Mouse (Mus musculus): ENCODE results near the gene Epb41l1. TPM values are rescaled to one million over a fixed set of nuclear protein-coding genes. Genes with fewer than 3 reads are reported as not detected.

Gene Epb41l1
- polyA plus RNA-seq, 1 experiment from 2014 or later = 1.5 TPM

DNA sequence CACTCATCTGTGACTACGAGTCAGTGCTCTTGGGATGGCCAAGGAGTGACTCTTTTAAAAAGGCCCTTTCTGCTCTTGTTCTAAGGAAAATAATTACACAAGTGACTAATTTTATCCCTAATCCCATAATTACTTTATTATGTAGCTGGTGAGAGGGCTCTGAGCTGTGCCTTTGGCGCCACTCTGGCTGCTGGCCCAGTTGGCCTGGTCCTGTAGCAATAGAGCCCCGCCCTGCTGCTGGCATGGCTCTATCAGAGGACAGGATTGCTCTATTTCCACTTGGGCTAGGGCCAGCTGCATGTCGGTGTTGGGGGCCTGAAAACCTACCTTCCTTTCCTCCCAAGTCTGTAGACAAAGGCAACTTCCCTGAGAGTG lies 36.6 kb downstream of the Epb41l1 start:
- H3K36me3 ChIP-seq (ENCODE audit: control insufficient read depth, insufficient read depth, low read length) = no peaks in the 10 kb centered on the region
- no peak for ATAC-seq (replicated peaks; ENCODE audit: low FRiP score)
- H3K27me3 ChIP-seq (replicated peaks; ENCODE audit: control insufficient read depth, insufficient read depth, low read length) = no peaks in the 10 kb centered on the region
- no peak overlapping the region for H3K9ac ChIP-seq (ENCODE audit: low read depth, low read length)
- no peak overlapping the region for H3K4me3 ChIP-seq (ENCODE audit: low read depth, low read length)
- no peaks in the 10 kb centered on the region for H3K9me3 ChIP-seq (ENCODE audit: control insufficient read depth, low read length)
- no peak overlapping the region for H3K4me2 ChIP-seq
- no peak overlapping the region for H3K27ac ChIP-seq (ENCODE audit: low read depth, low read length)
- no peak for DNase-seq (ENCODE audit: low spot score)
- no peaks in the 10 kb centered on the region for H3K4me1 ChIP-seq (replicated peaks; ENCODE audit: control insufficient read depth, insufficient read depth, low read length)
- 66% methylated on average over 4 of the region's 4 CpGs for WGBS

DNA sequence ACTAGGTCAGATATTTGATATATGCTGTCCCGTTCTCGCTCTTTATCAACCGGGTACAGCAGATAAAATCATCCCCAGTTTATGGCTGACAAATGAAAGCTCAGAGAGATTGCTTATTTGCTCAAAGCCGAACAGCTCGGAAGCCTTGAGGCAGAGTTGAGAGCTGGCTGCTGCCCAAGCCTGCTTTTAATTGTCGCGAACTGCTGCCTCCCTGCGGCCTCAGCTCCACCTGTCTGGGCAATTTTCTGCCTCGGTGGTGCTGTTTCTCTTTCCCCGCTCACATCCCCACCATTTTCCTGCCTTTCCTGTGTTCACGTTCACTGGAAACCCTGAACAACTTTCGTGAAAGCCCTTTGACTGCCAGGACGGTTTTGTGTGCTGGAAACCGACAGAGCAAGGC lies 39.8 kb downstream of the Epb41l1 start:
- Histone ChIP-seq H3K4me1 (replicated peaks; ENCODE audit: control insufficient read depth, insufficient read depth, low read length) (no peaks in the 10 kb centered on the region), H3K9me3 (ENCODE audit: control insufficient read depth, low read length) (no peaks in the 10 kb centered on the region), H3K4me2 (no peak overlapping the region), H3K4me3 (ENCODE audit: low read depth, low read length) (no peak overlapping the region), H3K36me3 (ENCODE audit: control insufficient read depth, insufficient read depth, low read length) (no peaks in the 10 kb centered on the region), H3K9ac (ENCODE audit: low read depth, low read length) (no peak overlapping the region), H3K27me3 (replicated peaks; ENCODE audit: control insufficient read depth, insufficient read depth, low read length) (no peaks in the 10 kb centered on the region), H3K27ac (ENCODE audit: low read depth, low read length) (no peak overlapping the region)
- WGBS = 39% methylated on average over 14 of the region's 14 CpGs
- no peak for ATAC-seq (replicated peaks; ENCODE audit: low FRiP score)
- DNase-seq (ENCODE audit: low spot score) = no peak

DNA sequence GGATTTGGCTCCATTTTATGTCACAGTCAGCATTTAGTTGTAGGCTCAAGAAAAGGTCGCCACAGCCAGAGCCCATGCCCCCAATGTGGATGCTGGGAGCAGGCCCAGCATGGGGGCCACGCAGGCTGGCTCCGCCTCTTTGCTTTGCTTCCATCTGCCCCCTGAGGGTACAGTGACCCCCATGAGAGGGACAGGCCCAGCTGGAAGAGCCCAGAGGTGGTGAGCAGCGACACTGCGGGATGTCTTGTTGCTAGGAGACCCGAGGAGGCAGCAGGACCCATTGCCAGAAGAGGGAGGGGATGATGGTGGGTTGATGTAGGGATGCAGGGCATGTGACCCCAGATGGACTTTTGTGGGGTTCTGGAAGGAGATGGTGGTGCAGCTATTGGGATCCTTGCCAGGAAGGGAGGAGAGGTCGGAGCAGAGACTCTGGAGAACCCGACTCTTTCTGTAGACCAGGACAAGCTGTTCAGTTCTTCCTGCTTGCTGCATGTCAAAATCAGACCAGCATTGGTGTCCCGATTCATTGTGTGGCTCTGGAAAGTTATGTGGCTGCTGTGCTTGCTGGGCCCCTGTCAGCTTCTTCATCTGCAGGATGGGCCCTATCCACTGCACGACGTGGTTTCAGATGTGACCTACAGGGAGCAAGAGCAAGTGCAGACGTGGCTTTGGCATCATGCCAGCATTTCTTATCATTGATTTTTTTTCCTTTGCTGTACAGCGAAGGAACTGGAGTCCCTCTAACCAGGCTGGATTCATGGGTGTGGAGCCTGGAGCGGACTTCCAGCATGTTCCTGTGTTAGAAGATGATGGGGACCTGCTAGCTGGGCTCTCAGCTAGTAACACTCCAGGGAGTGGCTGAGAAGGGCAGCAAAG lies 41.7 kb downstream of the Epb41l1 start:
- Histone ChIP-seq H3K27ac (ENCODE audit: low read depth, low read length) (no peak overlapping the region), H3K9ac (ENCODE audit: low read depth, low read length) (no peak overlapping the region), H3K9me3 (ENCODE audit: control insufficient read depth, low read length) (no peaks in the 10 kb centered on the region), H3K36me3 (ENCODE audit: control insufficient read depth, insufficient read depth, low read length) (no peaks in the 10 kb centered on the region), H3K4me1 (replicated peaks; ENCODE audit: control insufficient read depth, insufficient read depth, low read length) (no peaks in the 10 kb centered on the region), H3K27me3 (replicated peaks; ENCODE audit: control insufficient read depth, insufficient read depth, low read length) (no peaks in the 10 kb centered on the region), H3K4me2 (no peak overlapping the region), H3K4me3 (ENCODE audit: low read depth, low read length) (no peak overlapping the region)
- WGBS = 61% methylated on average over 14 of the region's 14 CpGs
- ATAC-seq (replicated peaks; ENCODE audit: low FRiP score) (no peak), DNase-seq (ENCODE audit: low spot score) (no peak)

DNA sequence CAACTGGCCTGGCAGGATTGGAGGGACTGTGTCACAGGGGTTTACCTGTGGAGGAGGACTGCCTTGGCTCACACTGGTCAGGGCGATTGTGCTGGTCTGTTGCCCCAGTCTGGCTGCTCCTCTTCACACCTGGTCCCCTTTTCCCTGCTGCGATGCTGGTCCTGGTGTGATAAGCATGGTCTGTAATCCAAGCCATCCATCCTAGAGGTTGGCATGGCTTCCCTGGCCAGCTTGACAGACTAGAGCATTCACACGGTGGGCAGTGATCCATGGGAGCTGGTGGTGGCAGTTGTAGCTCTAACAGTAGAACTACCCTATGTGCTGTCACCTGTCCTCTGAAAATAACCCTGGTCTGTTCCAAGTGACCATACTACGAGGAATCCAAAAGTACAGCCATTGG lies 43.7 kb downstream of the Epb41l1 start:
- no peak overlapping the region for H3K27ac ChIP-seq (ENCODE audit: low read depth, low read length)
- no peak overlapping the region for H3K4me3 ChIP-seq (ENCODE audit: low read depth, low read length)
- H3K27me3 ChIP-seq (replicated peaks; ENCODE audit: control insufficient read depth, insufficient read depth, low read length) = no peaks in the 10 kb centered on the region
- H3K4me2 ChIP-seq = no peak overlapping the region
- no peaks in the 10 kb centered on the region for H3K4me1 ChIP-seq (replicated peaks; ENCODE audit: control insufficient read depth, insufficient read depth, low read length)
- no peak for DNase-seq (ENCODE audit: low spot score)
- 82% methylated on average over 4 of the region's 4 CpGs for WGBS
- no peak for ATAC-seq (replicated peaks; ENCODE audit: low FRiP score)
- H3K9me3 ChIP-seq (ENCODE audit: control insufficient read depth, low read length) = no peaks in the 10 kb centered on the region
- H3K9ac ChIP-seq (ENCODE audit: low read depth, low read length) = no peak overlapping the region
- no peaks in the 10 kb centered on the region for H3K36me3 ChIP-seq (ENCODE audit: control insufficient read depth, insufficient read depth, low read length)

DNA sequence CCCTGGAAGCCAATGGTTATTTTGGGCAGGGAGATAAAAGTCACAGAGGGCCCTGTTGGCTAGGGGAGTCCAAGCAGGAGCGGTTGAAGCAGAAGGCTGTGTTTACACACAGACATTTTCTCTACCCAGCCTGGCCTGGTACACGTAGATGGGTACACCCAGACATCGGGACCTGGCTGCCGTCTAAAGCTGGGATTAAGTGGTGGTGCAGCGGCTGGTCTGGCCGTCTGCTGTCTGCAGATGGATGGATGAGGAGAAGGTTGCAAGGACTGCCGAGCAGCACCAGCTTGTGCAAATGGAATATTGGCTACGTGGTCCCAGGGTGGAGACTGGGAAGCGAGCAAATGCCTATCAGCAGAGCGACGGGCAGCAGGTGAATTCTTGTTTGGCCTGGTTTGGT lies 46.8 kb downstream of the Epb41l1 start:
- Histone ChIP-seq H3K4me2 (no peak overlapping the region), H3K27ac (ENCODE audit: low read depth, low read length) (no peak overlapping the region), H3K27me3 (replicated peaks; ENCODE audit: control insufficient read depth, insufficient read depth, low read length) (no peaks in the 10 kb centered on the region), H3K4me3 (ENCODE audit: low read depth, low read length) (no peak overlapping the region), H3K9me3 (ENCODE audit: control insufficient read depth, low read length) (no peaks in the 10 kb centered on the region), H3K9ac (ENCODE audit: low read depth, low read length) (no peak overlapping the region), H3K36me3 (ENCODE audit: control insufficient read depth, insufficient read depth, low read length) (no peaks in the 10 kb centered on the region), H3K4me1 (replicated peaks; ENCODE audit: control insufficient read depth, insufficient read depth, low read length) (no peaks in the 10 kb centered on the region)
- whole genome bisulfite sequencing = 83% methylated on average over 11 of the region's 11 CpGs
- no peak for DNase-seq (ENCODE audit: low spot score)
- no peak for ATAC-seq (replicated peaks; ENCODE audit: low FRiP score)

DNA sequence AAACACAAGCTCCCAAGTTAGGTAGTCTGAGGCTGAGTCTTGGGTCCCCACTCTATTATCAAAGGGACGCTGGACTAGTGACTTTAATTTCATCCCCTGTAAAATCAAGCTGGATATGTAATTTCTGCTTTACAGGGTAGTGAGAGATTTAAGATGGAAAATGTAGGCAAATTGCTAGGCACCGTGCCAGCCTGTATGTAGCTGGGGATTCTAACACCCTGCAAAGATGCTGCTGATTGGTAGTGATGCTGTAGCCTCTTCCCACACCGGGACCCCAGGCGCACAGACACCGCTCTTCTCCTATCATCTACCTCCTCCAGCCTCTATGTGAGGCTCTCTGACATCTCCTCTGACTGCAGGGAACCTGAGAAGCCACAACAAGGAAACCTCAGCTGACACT lies 48.2 kb downstream of the Epb41l1 start:
- H3K9ac ChIP-seq (ENCODE audit: low read depth, low read length) = no peak overlapping the region
- no peak overlapping the region for H3K4me2 ChIP-seq
- 87% methylated on average over 5 of the region's 5 CpGs for WGBS
- no peak overlapping the region for H3K4me3 ChIP-seq (ENCODE audit: low read depth, low read length)
- no peaks in the 10 kb centered on the region for H3K27me3 ChIP-seq (replicated peaks; ENCODE audit: control insufficient read depth, insufficient read depth, low read length)
- H3K4me1 ChIP-seq (replicated peaks; ENCODE audit: control insufficient read depth, insufficient read depth, low read length) = 0 out of 2 replicates have a peak, but pooled peaks cover 3% of the 10 kb centered on the region
- ATAC-seq (replicated peaks; ENCODE audit: low FRiP score) (no peak), DNase-seq (ENCODE audit: low spot score) (no peak)
- no peaks in the 10 kb centered on the region for H3K9me3 ChIP-seq (ENCODE audit: control insufficient read depth, low read length)
- H3K27ac ChIP-seq (ENCODE audit: low read depth, low read length) = no peak overlapping the region
- no peaks in the 10 kb centered on the region for H3K36me3 ChIP-seq (ENCODE audit: control insufficient read depth, insufficient read depth, low read length)

DNA sequence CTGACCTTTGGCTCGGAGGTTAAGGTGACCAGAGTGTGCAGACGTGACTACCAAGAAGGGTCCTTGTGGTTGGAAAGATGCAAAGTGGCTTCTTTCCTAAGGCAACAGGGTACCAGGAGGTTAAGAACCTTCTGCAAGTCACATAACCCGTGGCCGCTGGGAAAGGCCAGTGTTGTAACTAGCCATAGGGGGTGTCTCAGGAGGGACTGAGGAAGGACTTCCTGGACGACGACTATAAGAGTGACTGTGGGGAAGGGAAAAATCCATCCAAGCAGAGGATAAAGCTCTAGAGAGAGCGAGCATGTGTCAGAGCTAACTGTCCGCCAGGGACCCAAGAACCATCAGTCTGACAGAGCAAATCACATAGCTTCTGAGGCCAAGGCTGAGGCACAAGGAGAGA lies 48.8 kb downstream of the Epb41l1 start:
- no peak overlapping the region for H3K4me2 ChIP-seq
- no peaks in the 10 kb centered on the region for H3K36me3 ChIP-seq (ENCODE audit: control insufficient read depth, insufficient read depth, low read length)
- H3K9me3 ChIP-seq (ENCODE audit: control insufficient read depth, low read length) = no peaks in the 10 kb centered on the region
- H3K4me1 ChIP-seq (replicated peaks; ENCODE audit: control insufficient read depth, insufficient read depth, low read length) = peaks cover 7% of the 10 kb centered on the region
- H3K27me3 ChIP-seq (replicated peaks; ENCODE audit: control insufficient read depth, insufficient read depth, low read length) = no peaks in the 10 kb centered on the region
- DNase-seq (ENCODE audit: low spot score) (no peak), ATAC-seq (replicated peaks; ENCODE audit: low FRiP score) (no peak)
- H3K9ac ChIP-seq (ENCODE audit: low read depth, low read length) = no peak overlapping the region
- 74% methylated on average over 8 of the region's 8 CpGs for WGBS
- H3K27ac ChIP-seq (ENCODE audit: low read depth, low read length) = no peak overlapping the region
- H3K4me3 ChIP-seq (ENCODE audit: low read depth, low read length) = no peak overlapping the region

DNA sequence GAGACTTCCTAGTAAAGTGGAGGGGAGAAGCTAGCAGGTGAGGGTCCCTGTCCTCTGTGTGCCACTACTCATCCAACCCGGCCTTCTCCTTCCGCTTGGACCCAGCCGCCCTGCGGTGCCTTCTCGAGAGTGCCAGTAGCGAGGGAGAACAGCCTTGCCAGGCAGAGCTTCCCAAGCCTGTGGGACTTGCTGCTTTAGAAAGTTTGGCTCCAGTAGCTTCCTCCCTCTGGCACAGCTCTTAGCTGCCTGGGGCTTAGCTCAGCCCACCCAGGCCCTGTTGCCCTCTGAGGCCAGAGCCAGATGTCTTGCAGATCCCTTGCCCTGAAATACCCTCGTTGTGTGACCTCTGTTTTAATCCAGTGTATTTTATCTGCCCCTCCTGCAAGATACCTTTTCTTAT lies 50.2 kb downstream of the Epb41l1 start:
- H3K9ac ChIP-seq (ENCODE audit: low read depth, low read length) = no peak overlapping the region
- peaks cover 18% of the 10 kb centered on the region for H3K4me1 ChIP-seq (replicated peaks; ENCODE audit: control insufficient read depth, insufficient read depth, low read length)
- DNase-seq (ENCODE audit: low spot score) (no peak), ATAC-seq (replicated peaks; ENCODE audit: low FRiP score) (no peak)
- peaks cover 7% of the 10 kb centered on the region for H3K27me3 ChIP-seq (replicated peaks; ENCODE audit: control insufficient read depth, insufficient read depth, low read length)
- H3K36me3 ChIP-seq (ENCODE audit: control insufficient read depth, insufficient read depth, low read length) = no peaks in the 10 kb centered on the region
- no peaks in the 10 kb centered on the region for H3K9me3 ChIP-seq (ENCODE audit: control insufficient read depth, low read length)
- H3K4me2 ChIP-seq = no peak overlapping the region
- no peak overlapping the region for H3K4me3 ChIP-seq (ENCODE audit: low read depth, low read length)
- no peak overlapping the region for H3K27ac ChIP-seq (ENCODE audit: low read depth, low read length)
- WGBS = 85% methylated on average over 7 of the region's 7 CpGs

DNA sequence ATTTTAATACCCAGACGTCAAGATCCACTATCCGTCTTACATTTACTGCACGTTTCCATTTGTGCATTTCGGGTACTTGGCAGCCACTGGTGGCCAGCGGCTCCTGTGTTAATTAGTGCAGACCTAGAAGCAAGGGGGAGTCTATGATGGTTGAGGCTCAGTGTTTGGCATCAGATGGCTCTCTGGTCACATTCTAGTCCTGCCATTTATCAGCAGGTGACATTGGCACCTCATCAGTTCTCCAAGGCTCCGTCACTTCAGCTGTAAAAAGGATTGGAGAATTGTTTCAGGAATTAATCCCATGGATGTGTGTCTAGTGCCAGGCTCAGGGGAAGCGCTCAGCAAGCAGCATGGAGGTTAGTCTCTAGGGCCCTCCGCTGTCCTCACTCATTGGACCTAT lies 51.6 kb downstream of the Epb41l1 start:
- Histone ChIP-seq H3K36me3 (ENCODE audit: control insufficient read depth, insufficient read depth, low read length) (no peaks in the 10 kb centered on the region), H3K4me3 (ENCODE audit: low read depth, low read length) (no peak overlapping the region), H3K27ac (ENCODE audit: low read depth, low read length) (no peak overlapping the region), H3K4me1 (replicated peaks; ENCODE audit: control insufficient read depth, insufficient read depth, low read length) (peaks cover 18% of the 10 kb centered on the region), H3K27me3 (replicated peaks; ENCODE audit: control insufficient read depth, insufficient read depth, low read length) (peaks cover 21% of the 10 kb centered on the region), H3K9me3 (ENCODE audit: control insufficient read depth, low read length) (no peaks in the 10 kb centered on the region), H3K9ac (ENCODE audit: low read depth, low read length) (no peak overlapping the region), H3K4me2 (no peak overlapping the region)
- 82% methylated on average over 8 of the region's 8 CpGs for WGBS
- ATAC-seq (replicated peaks; ENCODE audit: low FRiP score) = no peak
- no peak for DNase-seq (ENCODE audit: low spot score)
